Mouse (Mus musculus): ENCODE data around the gene Rrnad1. TPM values are rescaled to one million over a fixed set of nuclear protein-coding genes. Genes with fewer than 3 reads are reported as not detected.

The Rrnad1 gene
- total and polyA plus RNA-seq, 3 experiments = 14.9 to 38.2 (median 19.2) TPM

DNA sequence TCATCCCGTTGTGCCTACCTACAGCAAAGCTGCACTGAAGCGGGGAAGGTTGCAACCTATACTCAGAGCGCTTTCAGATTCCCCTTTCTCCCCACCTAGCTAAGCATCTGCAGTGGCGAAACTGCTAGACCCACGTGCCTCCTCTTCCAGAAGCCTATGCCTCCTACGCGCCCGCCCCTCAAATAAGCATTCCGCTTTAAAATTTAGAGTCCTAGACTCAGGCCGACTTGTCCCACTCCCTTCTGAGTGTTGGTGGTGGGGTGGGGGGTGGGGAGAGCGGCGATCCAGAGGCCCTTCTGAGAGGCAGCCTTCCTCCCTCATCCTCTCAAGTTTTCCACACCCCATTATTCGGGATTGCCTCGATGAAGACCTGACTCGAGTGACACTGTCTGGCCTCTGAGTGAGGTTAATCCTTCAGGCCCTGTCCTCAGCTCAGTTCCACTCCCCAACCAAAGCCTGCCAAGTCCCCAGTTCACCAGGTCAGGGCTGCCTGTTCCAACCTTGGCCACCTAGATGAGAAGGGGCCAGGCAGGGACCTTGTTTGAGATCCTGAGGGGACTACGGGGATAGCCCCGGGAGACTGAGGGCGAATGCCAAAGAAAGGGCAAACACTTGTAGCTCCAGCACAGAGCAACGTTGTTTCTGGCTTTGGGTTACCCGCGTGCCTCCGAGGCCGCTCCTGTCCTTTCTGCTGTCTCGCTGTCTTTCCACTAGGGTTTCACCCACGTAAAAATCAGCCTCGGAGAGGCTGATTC, 16.7 kb upstream of the Rrnad1 start:
- DNase-seq (ENCODE audit: low spot score) (no peak), ATAC-seq (ENCODE audit: extremely low read depth, insufficient number of reproducible peaks, low FRiP score, poor library complexity, severe bottlenecking) (no peak)
- Histone ChIP-seq H3K4me1 (ENCODE audit: insufficient read depth, low read depth, low read length) (peaks cover 25% of the 10 kb centered on the region), H3K4me3 (ENCODE audit: low read depth, low read length) (no peak overlapping the region), H3K27me3 (ENCODE audit: insufficient read depth, low read length) (peaks cover 48% of the 10 kb centered on the region), H3K36me3 (replicated peaks) (peaks cover 36% of the 10 kb centered on the region), H3K9me3 (replicated peaks) (no peaks in the 10 kb centered on the region)
- TF ChIP-seq POLR2AphosphoS5 (IDR thresholded peaks at IDR 0.05; ENCODE audit: insufficient replicate concordance, low read depth, low read length) (no peak), CTCF (IDR thresholded peaks at IDR 0.05; ENCODE audit: low read depth, low read length) (no peak), TAL1 (conservative IDR thresholded peaks at IDR 0.05; ENCODE audit: low read depth, low read length) (no peak)

DNA sequence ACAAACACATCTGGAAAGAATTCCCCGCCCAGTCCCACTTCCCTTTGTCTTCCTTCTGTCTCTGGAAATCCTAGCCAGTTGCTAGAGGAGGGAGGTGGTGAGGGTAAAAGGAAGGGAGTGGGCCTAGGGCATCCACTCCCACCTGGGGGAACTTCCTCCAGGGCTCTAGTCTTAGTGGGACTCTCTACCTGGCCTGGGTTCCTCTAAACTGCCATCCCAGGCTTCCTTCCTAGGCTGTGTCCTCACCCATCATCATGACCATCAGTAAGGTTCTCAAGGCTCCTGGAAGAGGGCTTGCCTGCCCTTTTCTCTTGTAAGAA, 16.0 kb upstream of the Rrnad1 start:
- Histone ChIP-seq H3K4me1 (ENCODE audit: insufficient read depth, low read depth, low read length) (peaks cover 25% of the 10 kb centered on the region), H3K9me3 (replicated peaks) (no peaks in the 10 kb centered on the region), H3K27me3 (ENCODE audit: insufficient read depth, low read length) (peaks cover 41% of the 10 kb centered on the region), H3K36me3 (replicated peaks) (peaks cover 44% of the 10 kb centered on the region), H3K4me3 (ENCODE audit: low read depth, low read length) (no peak overlapping the region)
- ATAC-seq (ENCODE audit: extremely low read depth, insufficient number of reproducible peaks, low FRiP score, poor library complexity, severe bottlenecking) (no peak), DNase-seq (ENCODE audit: low spot score) (no peak)
- TF ChIP-seq POLR2AphosphoS5 (IDR thresholded peaks at IDR 0.05; ENCODE audit: insufficient replicate concordance, low read depth, low read length) (no peak), GATA2 (IDR thresholded peaks at IDR 0.05; ENCODE audit: borderline replicate concordance, low read depth, low read length) (no peak), CTCF (IDR thresholded peaks at IDR 0.05; ENCODE audit: low read depth, low read length) (no peak), TAL1 (conservative IDR thresholded peaks at IDR 0.05; ENCODE audit: low read depth, low read length) (no peak), GATA1 (IDR thresholded peaks at IDR 0.05; ENCODE audit: borderline replicate concordance, low read length) (no peak)

DNA sequence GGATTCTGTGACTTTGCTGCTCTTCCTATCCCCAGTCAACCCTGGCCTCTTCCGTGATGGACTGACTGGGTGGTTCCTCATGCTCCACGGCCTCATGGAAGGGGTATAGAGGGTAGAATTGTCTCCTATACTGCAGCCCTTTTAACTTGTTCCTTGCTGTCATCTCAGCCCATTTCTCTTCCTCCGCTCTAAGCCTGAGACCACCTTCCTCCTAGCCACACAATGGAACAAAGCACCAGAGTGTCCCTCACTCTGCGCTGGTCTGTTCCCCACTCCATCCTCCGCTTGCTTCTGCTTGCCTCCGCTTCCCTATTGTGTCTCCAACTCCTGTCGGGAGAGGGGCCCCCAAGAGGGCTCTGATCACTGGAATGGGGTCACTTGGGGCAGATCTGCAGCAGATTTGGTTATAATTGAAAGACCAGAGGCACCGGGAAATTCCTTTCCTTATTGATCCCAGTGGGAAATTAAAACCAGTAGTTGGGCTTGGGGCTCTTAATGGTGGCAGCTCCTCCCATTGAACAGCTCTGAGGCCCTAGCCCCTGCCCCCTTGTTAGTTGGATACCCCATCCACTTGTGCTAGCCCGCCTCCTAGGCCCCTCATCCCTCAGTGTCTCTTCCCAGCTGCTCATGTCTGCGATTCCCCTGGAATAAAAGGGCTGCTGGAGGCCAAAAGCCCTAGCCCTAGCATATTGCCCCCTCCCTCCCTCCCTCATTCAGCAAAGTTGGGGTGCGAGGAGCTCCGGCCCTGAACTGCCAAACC, 15.4 kb upstream of the Rrnad1 start:
- H3K4me3 ChIP-seq (ENCODE audit: low read depth, low read length) = no peak overlapping the region
- DNase-seq (ENCODE audit: low spot score) (no peak), ATAC-seq (ENCODE audit: extremely low read depth, insufficient number of reproducible peaks, low FRiP score, poor library complexity, severe bottlenecking) (no peak)
- H3K9me3 ChIP-seq (replicated peaks) = no peaks in the 10 kb centered on the region
- H3K4me1 ChIP-seq (ENCODE audit: insufficient read depth, low read depth, low read length) = peaks cover 25% of the 10 kb centered on the region
- H3K27me3 ChIP-seq (ENCODE audit: insufficient read depth, low read length) = peaks cover 39% of the 10 kb centered on the region
- H3K36me3 ChIP-seq (replicated peaks) = peaks cover 49% of the 10 kb centered on the region
- TF ChIP-seq TAL1 (conservative IDR thresholded peaks at IDR 0.05; ENCODE audit: low read depth, low read length) (no peak), CTCF (IDR thresholded peaks at IDR 0.05; ENCODE audit: low read depth, low read length) (no peak), GATA1 (IDR thresholded peaks at IDR 0.05; ENCODE audit: borderline replicate concordance, low read length) (no peak), GATA2 (IDR thresholded peaks at IDR 0.05; ENCODE audit: borderline replicate concordance, low read depth, low read length) (no peak), POLR2AphosphoS5 (IDR thresholded peaks at IDR 0.05; ENCODE audit: insufficient replicate concordance, low read depth, low read length) (no peak; the same call in 1 of the 2 replicates)

DNA sequence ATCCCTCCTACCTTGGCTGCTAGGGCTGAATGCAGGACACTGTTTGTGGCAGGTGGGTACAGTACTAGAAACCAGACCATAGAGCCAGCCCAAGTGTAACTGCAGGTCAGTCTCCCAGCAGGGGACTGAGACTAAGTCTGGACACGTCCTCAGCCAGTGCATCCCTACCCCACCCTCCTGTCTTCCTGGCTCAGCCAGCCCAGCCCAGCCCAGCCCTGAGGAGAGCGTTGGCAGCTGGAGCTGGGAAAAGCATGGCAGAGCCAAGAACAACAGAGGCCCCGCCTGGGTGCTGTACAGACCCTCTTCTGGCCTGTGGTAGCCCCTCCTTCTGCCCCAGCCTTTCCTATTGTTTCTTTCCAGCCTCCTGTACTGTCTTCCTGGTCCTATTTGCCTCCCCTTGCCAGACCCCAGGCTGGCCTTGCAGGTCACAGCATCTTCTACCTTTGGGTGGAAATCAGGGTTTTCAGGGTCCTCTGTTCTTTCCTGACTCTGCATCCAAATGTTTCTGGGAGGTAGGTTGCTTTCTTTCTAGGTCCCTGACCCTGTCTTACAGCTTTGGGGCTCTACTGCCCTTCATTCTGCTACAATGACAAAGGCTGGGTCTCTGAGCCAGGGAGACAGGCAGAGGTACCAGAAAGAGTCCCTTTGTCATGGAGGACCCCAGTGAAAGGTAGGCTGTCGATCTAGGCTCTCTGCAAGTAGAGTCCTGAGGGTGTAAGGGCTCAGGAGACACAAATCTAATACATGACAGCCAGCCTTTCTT, 14.5 kb upstream of the Rrnad1 start:
- ATAC-seq (ENCODE audit: extremely low read depth, insufficient number of reproducible peaks, low FRiP score, poor library complexity, severe bottlenecking) (no peak), DNase-seq (ENCODE audit: low spot score) (no peak)
- Histone ChIP-seq H3K9me3 (replicated peaks) (no peaks in the 10 kb centered on the region), H3K4me1 (ENCODE audit: insufficient read depth, low read depth, low read length) (peaks cover 25% of the 10 kb centered on the region), H3K36me3 (replicated peaks) (peaks cover 56% of the 10 kb centered on the region), H3K4me3 (ENCODE audit: low read depth, low read length) (no peak overlapping the region), H3K27me3 (ENCODE audit: insufficient read depth, low read length) (peaks cover 32% of the 10 kb centered on the region)
- TF ChIP-seq POLR2AphosphoS5 (IDR thresholded peaks at IDR 0.05; ENCODE audit: insufficient replicate concordance, low read depth, low read length) = no peak
- TF ChIP-seq GATA1 (IDR thresholded peaks at IDR 0.05; ENCODE audit: borderline replicate concordance, low read length) = no peak
- TF ChIP-seq CTCF (IDR thresholded peaks at IDR 0.05; ENCODE audit: low read depth, low read length) = no peak
- TF ChIP-seq TAL1 (conservative IDR thresholded peaks at IDR 0.05; ENCODE audit: low read depth, low read length) = no peak
- TF ChIP-seq GATA2 (IDR thresholded peaks at IDR 0.05; ENCODE audit: borderline replicate concordance, low read depth, low read length) = no peak

GRCm38 (mm10) chr3:87943586-87943985, 13.1 kb upstream of the Rrnad1 start:
- H3K9me3 ChIP-seq (replicated peaks) = no peaks in the 10 kb centered on the region
- no peak overlapping the region for H3K4me3 ChIP-seq (ENCODE audit: low read depth, low read length)
- no peak for DNase-seq (ENCODE audit: low spot score)
- peaks cover 23% of the 10 kb centered on the region for H3K4me1 ChIP-seq (ENCODE audit: insufficient read depth, low read depth, low read length)
- TF ChIP-seq GATA2 (IDR thresholded peaks at IDR 0.05; ENCODE audit: borderline replicate concordance, low read depth, low read length) = no peak
- TF ChIP-seq POLR2AphosphoS5 (IDR thresholded peaks at IDR 0.05; ENCODE audit: insufficient replicate concordance, low read depth, low read length) = no peak
- no peak for TF ChIP-seq GATA1 (IDR thresholded peaks at IDR 0.05; ENCODE audit: borderline replicate concordance, low read length)
- TF ChIP-seq TAL1 (conservative IDR thresholded peaks at IDR 0.05; ENCODE audit: low read depth, low read length) = no peak
- TF ChIP-seq CTCF (IDR thresholded peaks at IDR 0.05; ENCODE audit: low read depth, low read length) = no peak
- H3K27me3 ChIP-seq (ENCODE audit: insufficient read depth, low read length) = peaks cover 18% of the 10 kb centered on the region
- H3K36me3 ChIP-seq (replicated peaks) = peaks cover 70% of the 10 kb centered on the region
- ATAC-seq (ENCODE audit: extremely low read depth, insufficient number of reproducible peaks, low FRiP score, poor library complexity, severe bottlenecking) = no peak

GRCm38 (mm10) chr3:87942471-87942870, 12.0 kb upstream of the Rrnad1 start:
- Histone ChIP-seq H3K27me3 (ENCODE audit: insufficient read depth, low read length) (peaks cover 7% of the 10 kb centered on the region), H3K36me3 (replicated peaks) (peaks cover 82% of the 10 kb centered on the region), H3K4me1 (ENCODE audit: insufficient read depth, low read depth, low read length) (peaks cover 17% of the 10 kb centered on the region; the same call in 1 of the 2 replicates), H3K9me3 (replicated peaks) (no peaks in the 10 kb centered on the region), H3K4me3 (ENCODE audit: low read depth, low read length) (no peak overlapping the region)
- TF ChIP-seq CTCF (IDR thresholded peaks at IDR 0.05; ENCODE audit: low read depth, low read length) = no peak
- TF ChIP-seq GATA1 (IDR thresholded peaks at IDR 0.05; ENCODE audit: borderline replicate concordance, low read length) = no peak
- TF ChIP-seq TAL1 (conservative IDR thresholded peaks at IDR 0.05; ENCODE audit: low read depth, low read length) = no peak
- TF ChIP-seq GATA2 (IDR thresholded peaks at IDR 0.05; ENCODE audit: borderline replicate concordance, low read depth, low read length) = no peak
- TF ChIP-seq POLR2AphosphoS5 (IDR thresholded peaks at IDR 0.05; ENCODE audit: insufficient replicate concordance, low read depth, low read length) = no peak
- ATAC-seq (ENCODE audit: extremely low read depth, insufficient number of reproducible peaks, low FRiP score, poor library complexity, severe bottlenecking) (no peak), DNase-seq (ENCODE audit: low spot score) (no peak)

Data from G1E (cell line).